Mouse (Mus musculus) spleen, postnatal 0 days (tissue): Measurements from ENCODE around the gene Btbd35f19. TPM values are rescaled to one million over a fixed set of nuclear protein-coding genes. Genes with fewer than 3 reads are reported as not detected.

Experiments
- polyA plus RNA-seq: library from polyadenylated mRNA; unstranded; fragments of >200 nt; fragmentation: Nextera tagmentation; extraction: Ambion mirVana; gene quantifications from 2 replicates; pipeline ENCODE4 v1.2.1, GENCODE M21; 2015

Btbd35f19 gene
- not detected in 2 replicates for polyA plus RNA-seq

GRCm38 (mm10) chrX:31383818-31384217 is at the start of gene Btbd35f19:
Gene Btbd35f19 (minus strand): TSS chrX:31383918.

GRCm38 (mm10) chrX:31336154-31336553 is 47.6 kb downstream of the Btbd35f19 start, which contains the start of gene Btbd35f26:
Gene Btbd35f26 (plus strand): TSS chrX:31336454.

Other genes starting within 250 kb of the Btbd35f19 start
- not detected in 2 replicates for gene Spin2f, start 130.0 kb downstream of the Btbd35f19 start, polyA plus RNA-seq
- gene Btbd35f26, start 47.5 kb downstream of the Btbd35f19 start, polyA plus RNA-seq = not detected in 2 replicates
- gene Gm21883, start 190.4 kb upstream of the Btbd35f19 start, polyA plus RNA-seq = not detected in 2 replicates
- not detected in 2 replicates for gene Spin2e, start 235.0 kb upstream of the Btbd35f19 start, polyA plus RNA-seq